Mouse (Mus musculus) mature B cell (primary cell): Measurements from ENCODE around the gene Zdhhc3.

Experiments used
- in situ Hi-C: fragments of 300-500 bp; cut with MboI; formaldehyde crosslinking; loops from 2 replicates; pipeline ENCODE4 v1.14.3; 2019

Zdhhc3 gene

GRCm38 (mm10) chr9:123112805-123113521 is at the start of gene Zdhhc3, which contains the start of gene Exosc7:
Gene Zdhhc3, minus strand, starts transcription at chr9:123113205.
Gene Exosc7, plus strand, starts transcription at chr9:123113215.
- in situ Hi-C loops: no loop called here

GRCm38 (mm10) chr9:123161792-123162191 is 48.8 kb upstream of the Zdhhc3 start:
- in situ Hi-C loops: no loop called here

- in situ Hi-C loops: no loop called here
Measured at GRCm38 (mm10) chr9:123159330-123159729, 46.3 kb upstream of the Zdhhc3 start.

GRCm38 (mm10) chr9:123158125-123158836 is 45.3 kb upstream of the Zdhhc3 start:
- in situ Hi-C loops: no loop called here

- in situ Hi-C loops: no loop called here
Measured at GRCm38 (mm10) chr9:123157699-123158098, 44.7 kb upstream of the Zdhhc3 start.

- in situ Hi-C loops: no loop called here
Measured at GRCm38 (mm10) chr9:123156910-123157361, 43.9 kb upstream of the Zdhhc3 start.

GRCm38 (mm10) chr9:123153121-123153520 is 40.1 kb upstream of the Zdhhc3 start:
- in situ Hi-C loops: no loop called here

GRCm38 (mm10) chr9:123152026-123152425 is 39.0 kb upstream of the Zdhhc3 start:
- in situ Hi-C loops: no loop called here

- in situ Hi-C loops: no loop called here
Measured at GRCm38 (mm10) chr9:123151561-123151960, 38.6 kb upstream of the Zdhhc3 start.

- in situ Hi-C loops: no loop called here
Measured at GRCm38 (mm10) chr9:123150241-123151020, 37.4 kb upstream of the Zdhhc3 start, which contains the start of gene Clec3b. Gene Clec3b, plus strand, starts transcription at chr9:123150946.

GRCm38 (mm10) chr9:123148430-123148829 is 35.4 kb upstream of the Zdhhc3 start:
- in situ Hi-C loops: no loop called here

GRCm38 (mm10) chr9:123139887-123140614 is 27.0 kb upstream of the Zdhhc3 start:
- in situ Hi-C loops: no loop called here

- in situ Hi-C loops: no loop called here
Measured at GRCm38 (mm10) chr9:123138891-123139474, 26.0 kb upstream of the Zdhhc3 start.

- in situ Hi-C loops: no loop called here
Measured at GRCm38 (mm10) chr9:123136953-123137682, 24.1 kb upstream of the Zdhhc3 start.

- in situ Hi-C loops: no loop called here
Measured at GRCm38 (mm10) chr9:123132994-123133393, 20.0 kb upstream of the Zdhhc3 start.

- in situ Hi-C loops: no loop called here
Measured at GRCm38 (mm10) chr9:123127663-123128062, 14.7 kb upstream of the Zdhhc3 start.

GRCm38 (mm10) chr9:123124413-123124981 is 11.5 kb upstream of the Zdhhc3 start:
- in situ Hi-C loops: no loop called here

- in situ Hi-C loops: no loop called here
Measured at GRCm38 (mm10) chr9:123123571-123124412, 10.8 kb upstream of the Zdhhc3 start.

GRCm38 (mm10) chr9:123123017-123123416 is 10.0 kb upstream of the Zdhhc3 start:
- in situ Hi-C loops: no loop called here
